Mouse (Mus musculus) urinary bladder, postnatal 14 days (tissue): ENCODE data around the gene 4931429L15Rik.
"Not testable (repeated sequence)": the region's sequence is repeated elsewhere in the genome, so short reads cannot be mapped to it uniquely, and the experiment has no call there.

ENCODE experiments used
- DNase-seq: peaks from one replicate; pipeline ENCODE4 v3.0.0; 2021; ENCODE audit warnings: low spot score

4931429L15Rik gene

GRCm38 (mm10) chr9:46319886-46320285, at the start of gene 4931429L15Rik:
4931429L15Rik (minus strand) TSS chr9:46319986.
- not testable (repeated sequence) for DNase-seq

- DNase-seq, result no peak
Observed at GRCm38 (mm10) chr9:46362459-46362858, 42.7 kb upstream of the 4931429L15Rik start.

- DNase-seq, result no peak
Observed at GRCm38 (mm10) chr9:46361461-46362111, 41.8 kb upstream of the 4931429L15Rik start.

GRCm38 (mm10) chr9:46353992-46354391, 34.2 kb upstream of the 4931429L15Rik start:
- peak; percentile 35 for DNase-seq

DNA sequence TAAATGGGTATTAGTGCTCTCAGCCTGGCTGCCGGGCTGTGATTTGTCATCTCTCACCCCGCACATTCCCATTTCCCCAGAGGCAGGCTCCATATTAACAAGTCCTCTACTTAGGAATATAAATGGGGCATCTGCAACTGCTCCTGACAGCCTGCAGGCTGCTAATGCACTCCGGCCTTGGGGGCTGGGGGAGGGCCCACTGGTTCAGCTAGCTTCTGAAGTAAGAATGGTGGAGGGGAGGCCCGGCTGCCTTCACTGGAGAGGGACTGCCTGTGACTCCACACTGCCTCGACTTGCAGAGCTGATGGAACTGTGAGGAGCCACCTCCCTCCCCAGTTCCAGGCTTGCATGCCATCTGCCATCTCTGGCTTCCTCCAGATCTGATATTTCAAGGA, 33.5 kb upstream of the 4931429L15Rik start:
- no peak for DNase-seq

GRCm38 (mm10) chr9:46352651-46353329, 33.0 kb upstream of the 4931429L15Rik start:
- DNase-seq, result no peak

DNA sequence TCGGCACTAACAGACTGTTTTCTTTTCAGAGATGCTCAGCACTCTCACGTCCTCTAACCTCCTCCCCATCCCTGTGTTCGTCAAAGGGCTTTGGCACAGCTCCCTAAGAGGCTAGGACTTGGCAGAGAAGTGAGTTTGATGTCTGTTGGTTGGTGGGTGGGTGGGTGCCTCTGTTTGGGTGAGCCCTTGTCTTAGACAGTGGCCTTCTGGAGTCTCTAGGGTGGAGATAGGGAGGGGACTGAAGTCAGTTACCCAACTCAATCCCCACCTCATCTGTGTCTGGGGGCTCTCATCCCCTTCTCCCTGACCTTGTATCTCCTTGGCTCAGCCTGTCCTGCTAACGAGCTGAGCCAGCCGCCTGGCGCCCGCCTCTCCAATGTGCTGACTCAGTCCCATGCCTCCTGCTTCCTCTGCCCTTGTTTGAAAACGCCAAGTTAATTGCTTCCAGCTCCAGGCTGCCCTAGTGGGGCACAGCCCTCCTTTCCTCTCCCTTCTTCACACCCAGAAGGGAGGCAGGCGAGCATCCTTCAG, 30.7 kb upstream of the 4931429L15Rik start:
- no peak for DNase-seq

- no peak for DNase-seq
Observed at GRCm38 (mm10) chr9:46345887-46346665, 26.3 kb upstream of the 4931429L15Rik start.

DNA sequence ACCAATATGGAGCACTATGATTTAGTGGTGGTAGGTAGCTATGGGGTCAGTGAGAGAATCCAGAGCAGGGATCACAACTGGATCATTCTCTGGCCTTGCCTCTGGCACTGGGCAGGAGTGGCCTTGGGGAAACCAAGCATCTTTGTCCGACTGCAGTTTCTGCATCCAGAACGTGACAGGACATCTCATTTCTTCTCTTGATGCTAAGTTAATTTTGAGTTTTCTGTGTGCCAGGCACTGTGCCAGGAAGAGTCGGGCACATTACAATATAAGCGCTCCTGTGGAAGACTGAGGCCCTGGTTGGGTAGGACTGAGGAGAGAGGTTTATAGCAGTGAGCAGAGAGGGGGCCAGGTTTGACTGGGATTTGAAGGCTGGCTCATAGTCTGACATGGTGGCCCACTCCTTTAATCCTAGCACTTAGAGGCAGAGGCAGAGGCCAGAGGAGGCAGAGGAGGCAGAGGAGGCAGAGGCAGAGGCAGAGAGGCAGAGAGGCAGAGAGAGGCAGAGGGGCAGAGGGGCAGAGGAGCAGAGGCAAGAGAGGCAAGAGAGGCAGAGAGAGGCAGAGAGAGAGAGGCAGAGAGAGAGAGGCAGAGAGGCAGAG, 19.4 kb upstream of the 4931429L15Rik start:
- no peak for DNase-seq

DNA sequence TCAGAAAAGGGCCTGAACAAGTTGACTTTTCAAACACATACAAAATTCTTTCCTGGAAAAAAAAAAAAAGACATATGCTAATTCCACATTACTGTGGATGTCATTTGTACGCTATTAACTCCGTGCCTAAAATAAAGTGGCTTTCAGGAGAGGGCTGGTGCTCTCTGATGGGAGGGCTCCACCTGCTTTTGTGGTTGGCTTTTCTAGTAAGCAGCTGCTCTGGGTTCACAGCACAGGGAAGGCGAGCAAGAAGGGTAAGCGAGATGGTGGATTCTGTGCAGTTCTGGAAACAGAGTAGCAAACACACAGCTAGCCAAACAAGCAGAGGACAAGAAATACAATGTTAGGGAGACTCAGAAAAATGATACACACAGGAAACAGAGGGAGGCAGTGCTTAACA, 18.6 kb upstream of the 4931429L15Rik start:
- no peak for DNase-seq

DNA sequence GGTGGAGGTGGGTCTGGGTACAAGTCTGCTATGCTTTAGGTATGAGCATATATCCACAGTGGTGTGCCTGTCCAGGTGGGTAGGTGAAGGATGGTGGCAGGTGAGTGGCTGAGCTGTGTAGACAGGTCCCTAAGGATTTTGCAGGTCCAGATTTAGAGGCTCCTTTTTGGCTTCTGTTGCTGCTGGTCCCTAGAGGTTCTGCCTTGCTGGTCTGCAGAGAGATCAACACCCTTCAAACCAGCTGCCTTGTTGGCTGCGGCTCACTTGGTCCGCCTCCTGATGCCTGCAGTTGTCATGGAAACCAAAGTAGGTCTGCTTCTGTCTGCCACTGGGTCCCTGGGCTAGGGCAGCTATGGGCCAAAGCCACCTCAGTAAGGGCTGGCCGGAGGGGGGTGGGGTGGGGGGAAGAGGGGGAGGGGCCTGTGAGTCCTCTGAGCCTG, 18.1 kb upstream of the 4931429L15Rik start:
- DNase-seq, result peak; percentile 2

DNA sequence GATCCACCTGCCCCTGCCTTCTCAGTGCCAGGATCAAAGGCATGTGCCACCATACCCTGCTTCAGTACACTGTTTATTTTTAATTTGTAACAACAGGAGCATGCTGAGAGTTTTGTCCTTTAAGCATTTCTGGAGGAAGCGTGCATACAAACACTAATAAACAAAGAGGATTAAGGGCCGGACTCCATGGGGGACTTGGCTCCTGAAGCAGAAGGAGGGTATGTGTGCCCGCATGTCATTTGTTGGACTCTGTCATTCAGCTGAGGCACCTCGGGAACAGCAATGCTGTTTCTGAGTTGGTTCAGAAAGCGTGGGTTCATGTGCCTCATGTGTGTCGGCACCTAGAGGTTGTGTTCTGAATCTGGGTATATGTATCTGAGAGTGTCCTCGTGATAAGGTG, 17.5 kb upstream of the 4931429L15Rik start:
- no peak for DNase-seq

DNA sequence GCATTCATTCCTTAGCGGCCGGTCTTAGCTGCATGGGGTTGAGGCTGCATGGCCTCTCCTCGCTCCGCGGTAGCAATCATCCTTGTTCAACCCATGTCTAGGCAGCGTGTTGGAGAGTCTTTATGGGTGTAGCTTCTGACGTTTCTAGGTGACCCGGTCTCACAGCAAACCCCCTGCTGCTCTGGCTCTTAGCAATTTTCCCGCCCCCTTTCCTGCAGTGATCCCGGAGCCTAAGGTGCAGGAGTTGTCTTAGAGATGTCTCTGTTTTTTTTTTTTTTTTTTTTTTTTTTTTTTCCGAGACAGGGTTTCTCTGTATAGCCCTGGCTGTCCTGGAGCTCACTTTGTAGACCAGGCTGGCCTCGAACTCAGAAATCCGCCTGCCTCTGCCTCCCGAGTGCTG, 16.5 kb upstream of the 4931429L15Rik start:
- DNase-seq, result not testable (repeated sequence)

- no peak for DNase-seq
Observed at GRCm38 (mm10) chr9:46335461-46335995, 15.7 kb upstream of the 4931429L15Rik start.

- DNase-seq, result no peak
Observed at GRCm38 (mm10) chr9:46334471-46335025, 14.8 kb upstream of the 4931429L15Rik start.

DNA sequence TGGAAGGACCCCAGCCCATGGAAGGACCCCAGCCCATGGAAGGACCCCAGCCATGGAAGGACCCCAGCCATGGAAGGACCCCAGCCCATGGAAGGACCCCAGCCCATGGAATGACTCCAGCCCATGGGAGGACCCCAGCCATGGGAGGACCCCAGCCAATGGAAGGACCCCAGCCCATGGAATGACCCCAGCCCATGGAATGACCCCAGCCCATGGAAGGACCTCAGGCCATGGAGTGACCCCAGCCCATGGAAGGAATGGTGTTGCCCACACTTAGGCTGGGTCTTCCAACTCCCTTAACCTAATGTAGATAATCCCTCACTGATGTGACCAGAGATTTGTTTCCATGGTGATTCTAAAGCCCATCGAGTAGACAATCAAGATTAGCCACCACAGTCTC, 11.5 kb upstream of the 4931429L15Rik start:
- peak; percentile 0 for DNase-seq

DNA sequence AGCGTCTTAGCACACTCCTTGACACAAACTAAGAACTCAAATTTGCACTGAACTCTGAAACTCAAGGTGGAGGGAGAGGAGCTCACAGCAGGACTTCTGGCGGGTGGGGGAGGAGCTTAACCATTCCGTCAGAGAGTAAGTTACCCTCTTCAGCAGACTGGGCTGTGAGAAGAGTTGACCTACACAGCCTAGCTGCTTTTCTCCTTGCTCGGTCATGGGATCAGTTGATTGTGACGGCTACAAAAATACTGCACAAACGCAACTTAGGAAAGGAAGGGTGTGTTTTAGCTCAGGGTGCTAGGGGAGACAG, 10.8 kb upstream of the 4931429L15Rik start:
- DNase-seq, result no peak

- DNase-seq, result peak; percentile 1
Observed at GRCm38 (mm10) chr9:46329801-46330585, 10.2 kb upstream of the 4931429L15Rik start.

DNA sequence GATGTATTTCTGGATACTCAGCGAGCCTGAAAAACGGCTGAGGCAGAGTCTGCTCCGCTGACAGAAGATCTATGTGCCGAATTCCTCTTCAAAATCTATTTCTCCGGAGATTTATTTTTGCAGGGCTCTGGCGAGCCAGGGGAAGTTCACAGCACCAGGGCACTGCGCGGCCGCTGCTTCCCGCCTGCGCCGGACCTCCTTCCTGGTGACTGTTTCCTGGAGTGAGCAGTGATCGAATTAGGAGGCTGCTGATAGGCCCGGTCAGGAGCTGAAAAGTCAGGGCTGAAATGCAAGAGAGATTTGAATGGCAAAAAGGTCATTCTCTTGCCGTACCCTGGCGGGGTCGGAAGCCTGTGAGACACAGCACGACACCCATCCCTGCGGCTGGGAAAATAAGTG, 9.5 kb upstream of the 4931429L15Rik start:
- DNase-seq, result no peak

DNA sequence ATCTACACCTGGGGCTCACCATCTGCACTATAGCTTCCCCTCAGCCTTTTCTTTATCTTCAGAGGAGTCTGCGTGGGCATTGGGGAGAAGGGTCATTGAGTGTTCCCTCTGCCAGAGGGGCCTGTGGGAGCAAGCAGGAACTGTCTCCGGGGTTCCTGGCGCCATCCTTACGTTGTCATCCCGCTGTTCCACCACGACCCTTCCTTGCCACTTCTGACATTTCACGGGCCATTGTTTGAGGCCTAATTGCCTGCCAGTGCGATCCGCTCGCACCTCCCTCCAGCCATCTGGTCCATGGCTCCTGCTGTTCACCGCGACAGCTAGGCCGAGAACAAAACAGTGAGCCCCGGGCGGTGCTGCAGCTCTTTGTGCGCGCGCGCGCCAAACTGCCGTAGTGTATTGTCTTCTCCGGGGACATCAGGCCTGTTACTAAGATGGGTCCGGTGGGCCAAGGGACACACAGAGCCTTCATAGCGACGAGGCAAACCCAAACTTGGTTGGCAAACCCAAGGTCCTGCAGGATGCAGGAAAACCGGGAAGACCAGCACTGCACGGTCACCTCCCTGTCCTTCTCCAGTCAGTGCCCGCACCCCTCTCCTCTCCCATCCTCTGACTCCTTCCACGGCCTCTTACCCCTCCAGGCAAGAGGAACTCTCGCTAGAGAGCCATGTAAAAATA, 8.9 kb upstream of the 4931429L15Rik start:
- no peak for DNase-seq
